Comparison of ENCODE assay signal across 8 mouse cellular contexts in the genomic region with DNA sequence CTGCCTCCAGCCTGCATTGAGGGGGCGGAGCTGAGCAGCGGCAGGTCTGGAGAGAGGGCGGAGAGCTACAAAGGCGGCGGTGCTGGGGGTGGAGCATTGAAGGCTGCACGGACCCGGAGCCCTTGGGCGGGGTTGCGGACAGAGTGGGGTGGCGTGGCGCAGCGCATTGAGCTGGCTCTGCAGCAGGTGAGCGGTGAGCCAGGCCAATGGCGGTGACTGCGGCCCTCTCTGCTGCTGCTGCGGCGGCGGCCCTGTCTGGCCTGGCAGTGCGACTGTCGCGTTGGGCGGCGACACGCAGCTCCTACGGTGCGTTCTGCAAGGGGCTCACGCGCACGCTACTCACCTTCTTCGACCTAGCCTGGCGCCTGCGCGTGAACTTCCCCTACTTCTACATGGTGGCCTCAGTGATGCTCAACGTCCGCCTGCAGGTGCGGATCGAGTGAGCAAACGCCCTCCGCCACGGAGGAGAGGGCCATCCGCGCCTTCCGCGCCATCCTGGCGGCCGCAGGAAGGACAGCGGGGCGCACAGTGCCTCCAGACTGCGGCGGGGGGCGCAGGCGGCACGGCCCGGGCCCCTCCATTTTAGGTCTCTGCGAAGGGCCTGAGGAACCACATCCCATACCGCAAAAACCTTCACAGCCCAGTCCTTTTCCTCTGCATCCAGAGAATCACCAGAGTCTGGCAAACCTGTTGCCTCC. TPM values are rescaled to one million over a fixed set of nuclear protein-coding genes. Genes with fewer than 3 reads are reported as not detected.
DNase-seq lines count a peak whose midpoint lies in the region.
"Not testable (repeated sequence)": the region's sequence is repeated elsewhere in the genome, so short reads cannot be mapped to it uniquely, and the experiment has no call there.

A gene (plus strand): TSS at position 156 of the 698 bp plus-strand sequence.

- H3K4me3 ChIP-seq in megakaryocyte, embryonic 14.5 days (replicated peaks): peak within 1 kb of the TSS; percentile 96

- not testable (repeated sequence) for H3K9me3 ChIP-seq in megakaryocyte, embryonic 14.5 days

- peak; percentile 21 for DNase-seq in adrenal gland, adult 8-10 months
- peak; percentile 60 for DNase-seq in embryo, embryonic 11 days
- peak; percentile 13 to 25 for DNase-seq in heart, adult 18-20 months
- peak; percentile 68 for DNase-seq in kidney, adult 11 months
- DNase-seq in left cerebral cortex, postnatal 25 days (ENCODE audit: low spot score in 2 of 2): peak; percentile 47 to 53
- DNase-seq in right cerebral cortex, postnatal 10 days (ENCODE audit: low spot score in 2 of 2): peak; percentile 54 to 65
- DNase-seq in urinary bladder, postnatal 36 days (ENCODE audit: low spot score in 2 of 2): peak; percentile 21 to 45

- H3K27me3 ChIP-seq in megakaryocyte, embryonic 14.5 days (replicated peaks): not testable (repeated sequence)

- H3K4me1 ChIP-seq in megakaryocyte, embryonic 14.5 days: peaks cover 17% of the 10 kb centered on the region

- H3K36me3 ChIP-seq in megakaryocyte, embryonic 14.5 days (replicated peaks; ENCODE audit: low read length): peaks cover 18% of the 10 kb centered on the region

- intact Hi-C loops in left cerebral cortex, postnatal 25 days (cut with DNase I): not testable (repeated sequence)

RNA-seq across cellular contexts. Expression of the gene that starts here (rescaled TPM):
- 1 to 10 TPM in 2 of 4 experiments, under 1 TPM in 2; 0.66 to 1.6 (median 1.2) TPM for total RNA-seq in adrenal gland, adult 8-10 months (2022)
- under 1 TPM; 0.26 to 0.45 TPM for total RNA-seq in heart, adult 18-20 months (2021)
- 10 to 100 TPM; 21.2 to 27.9 TPM for total RNA-seq in left cerebral cortex, postnatal 25 days (2021)
- polyA plus RNA-seq in megakaryocyte, embryonic 14.5 days (2012; ENCODE audit: insufficient read depth, low replicate concordance): 1.5 TPM in 1 of 2 replicates, not detected in the other

Comparison
In these comparisons a context has a peak if more than half of its experiments do, and no peak if none do; other contexts are left out.
1. Peak in every context shown above with its lines: DNase-seq and H3K4me3 ChIP-seq.
2. RNA of the gene that starts here (total RNA-seq): 21.2 to 27.9 TPM in left cerebral cortex, postnatal 25 days; 0.66 to 1.6 TPM in adrenal gland, adult 8-10 months and 0.26 to 0.45 TPM in heart, adult 18-20 months; every median in the first group is over 4 times any median in the second.
3. Peak in DNase-seq in heart, adult 18-20 months; RNA of the gene not detected or under 1 TPM.